Mouse (Mus musculus): ENCODE measurements around the gene Dnajc8. TPM values are rescaled to one million over a fixed set of nuclear protein-coding genes. Genes with fewer than 3 reads are reported as not detected.
A peak's percentile ranks its signal among the peaks of the same experiment; 100 is the strongest.
"Not testable (repeated sequence)": the region's sequence is repeated elsewhere in the genome, so short reads cannot be mapped to it uniquely, and the experiment has no call there.

Gene Dnajc8
- total RNA-seq, 2 experiments from 2014 or later = 84.5 to 88.5 TPM

- peak; percentile 75 to 94 for DNase-seq (ENCODE audit: extremely low spot score in 1 of 2, low spot score in 1 of 2)
Observed at GRCm38 (mm10) chr4:132514555-132515135, 20.7 kb upstream of the Dnajc8 start.

- DNase-seq (ENCODE audit: extremely low spot score in 1 of 2, low spot score in 1 of 2) = peak; percentile 56 to 75
Observed at GRCm38 (mm10) chr4:132515369-132516155, 19.8 kb upstream of the Dnajc8 start.

GRCm38 (mm10) chr4:132518066-132518465 is 17.3 kb upstream of the Dnajc8 start:
- no peak for DNase-seq (ENCODE audit: extremely low spot score in 1 of 2, low spot score in 1 of 2)

- no peak for DNase-seq (ENCODE audit: extremely low spot score in 1 of 2, low spot score in 1 of 2)
Observed at GRCm38 (mm10) chr4:132519188-132519587, 16.2 kb upstream of the Dnajc8 start.

- DNase-seq (ENCODE audit: extremely low spot score in 1 of 2, low spot score in 1 of 2) = no peak
Observed at GRCm38 (mm10) chr4:132524321-132524741, 11.0 kb upstream of the Dnajc8 start.

GRCm38 (mm10) chr4:132524808-132525207 is 10.5 kb upstream of the Dnajc8 start:
- no peak for DNase-seq (ENCODE audit: extremely low spot score in 1 of 2, low spot score in 1 of 2)

GRCm38 (mm10) chr4:132526678-132527077 is 8.7 kb upstream of the Dnajc8 start:
- no peak for DNase-seq (ENCODE audit: extremely low spot score in 1 of 2, low spot score in 1 of 2)

GRCm38 (mm10) chr4:132527917-132528522 is 7.3 kb upstream of the Dnajc8 start:
- no peak for DNase-seq (ENCODE audit: extremely low spot score in 1 of 2, low spot score in 1 of 2)

- no peak for DNase-seq (ENCODE audit: extremely low spot score in 1 of 2, low spot score in 1 of 2)
Observed at GRCm38 (mm10) chr4:132529344-132529743, 6.0 kb upstream of the Dnajc8 start.

GRCm38 (mm10) chr4:132530033-132530804 is 5.1 kb upstream of the Dnajc8 start:
- no peak for DNase-seq (ENCODE audit: extremely low spot score in 1 of 2, low spot score in 1 of 2)

GRCm38 (mm10) chr4:132532496-132532895 is 2.9 kb upstream of the Dnajc8 start:
- DNase-seq (ENCODE audit: extremely low spot score in 1 of 2, low spot score in 1 of 2) = no peak

- DNase-seq (ENCODE audit: extremely low spot score in 1 of 2, low spot score in 1 of 2) = peak; percentile 77 to 78
Observed at GRCm38 (mm10) chr4:132532981-132533916, 2.1 kb upstream of the Dnajc8 start, which contains the start of gene Atpif1. Atpif1 (minus strand) TSS chr4:132533659.

GRCm38 (mm10) chr4:132539481-132539880 is 4.1 kb downstream of the Dnajc8 start:
- no peak for DNase-seq (ENCODE audit: extremely low spot score in 1 of 2, low spot score in 1 of 2)

GRCm38 (mm10) chr4:132541413-132541812 is 6.1 kb downstream of the Dnajc8 start:
- DNase-seq (ENCODE audit: extremely low spot score in 1 of 2, low spot score in 1 of 2) = no peak

- no peak for DNase-seq (ENCODE audit: extremely low spot score in 1 of 2, low spot score in 1 of 2)
Observed at GRCm38 (mm10) chr4:132542724-132543123, 7.4 kb downstream of the Dnajc8 start.

GRCm38 (mm10) chr4:132545851-132546250 is 10.5 kb downstream of the Dnajc8 start:
- peak in 1 of 2 experiments; percentile 67 for DNase-seq (ENCODE audit: extremely low spot score in 1 of 2, low spot score in 1 of 2)

GRCm38 (mm10) chr4:132554221-132554620 is 18.9 kb downstream of the Dnajc8 start:
- DNase-seq (ENCODE audit: extremely low spot score in 1 of 2, low spot score in 1 of 2) = no peak

GRCm38 (mm10) chr4:132554653-132555052 is 19.3 kb downstream of the Dnajc8 start:
- DNase-seq (ENCODE audit: extremely low spot score in 1 of 2, low spot score in 1 of 2) = no peak

GRCm38 (mm10) chr4:132555550-132555949 is 20.2 kb downstream of the Dnajc8 start:
- not testable (repeated sequence) for DNase-seq (ENCODE audit: extremely low spot score in 1 of 2, low spot score in 1 of 2)

GRCm38 (mm10) chr4:132563261-132563660 is 27.9 kb downstream of the Dnajc8 start:
- no peak for DNase-seq (ENCODE audit: extremely low spot score in 1 of 2, low spot score in 1 of 2)
